Mouse (Mus musculus) thymus, adult 2 months (tissue): ENCODE measurements at regions not wholly inside any gene's neighbourhood (a gene's known extent, or its start where the extent isn't known, plus 50 kb on each side); places are given as distances from the start of the nearest gene placed in this dataset.

Source experiments
- CTCF ChIP-seq: fragments of 200-500 bp; IDR thresholded peaks from 2 replicates; pipeline ENCODE4 v1.5.1; 2012; ENCODE audit warnings: mild to moderate bottlenecking, control low read depth, low read length, moderate library complexity, borderline replicate concordance; ENCODE audit not compliant: control insufficient read depth, poor library complexity, insufficient read depth; ENCODE audit errors: extremely low read depth
- POLR2A ChIP-seq: fragments of 200-500 bp; IDR thresholded peaks from 2 replicates; pipeline ENCODE4 v1.6.1; 2012; ENCODE audit warnings: mild to moderate bottlenecking, low read length, control low read depth, moderate library complexity; ENCODE audit not compliant: control insufficient read depth, poor library complexity, insufficient read depth; ENCODE audit errors: extremely low read depth

GRCm38 (mm10) chr10:17599246-17599645 is 123.8 kb upstream of the Cited2 start:
- TF ChIP-seq CTCF (no peak), POLR2A (no peak)
